Mouse (Mus musculus): ENCODE data around the gene Olfr512.

Gene Olfr512

DNA sequence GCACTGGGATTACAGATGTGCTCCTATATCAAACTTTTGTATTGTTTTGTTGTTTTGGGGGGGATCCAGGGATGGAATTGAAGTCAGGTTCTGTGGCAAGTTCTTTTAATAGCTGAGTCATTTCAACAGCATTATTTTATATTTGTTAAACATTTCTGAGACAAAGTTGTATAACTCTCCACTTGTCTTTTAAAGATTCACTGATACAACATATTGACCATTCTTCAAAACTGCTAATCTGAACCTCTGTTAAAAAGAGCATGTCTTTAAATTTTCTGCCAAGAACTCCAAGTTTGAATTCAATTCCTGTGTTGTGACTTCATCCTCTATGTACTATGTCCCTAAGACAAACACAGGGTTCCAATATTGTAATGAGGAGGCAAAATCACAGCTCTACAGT is at the start of gene Olfr512:
Olfr512 (plus strand) TSS at position 301 of the 400 bp plus-strand sequence.
- no peak for DNase-seq

DNA sequence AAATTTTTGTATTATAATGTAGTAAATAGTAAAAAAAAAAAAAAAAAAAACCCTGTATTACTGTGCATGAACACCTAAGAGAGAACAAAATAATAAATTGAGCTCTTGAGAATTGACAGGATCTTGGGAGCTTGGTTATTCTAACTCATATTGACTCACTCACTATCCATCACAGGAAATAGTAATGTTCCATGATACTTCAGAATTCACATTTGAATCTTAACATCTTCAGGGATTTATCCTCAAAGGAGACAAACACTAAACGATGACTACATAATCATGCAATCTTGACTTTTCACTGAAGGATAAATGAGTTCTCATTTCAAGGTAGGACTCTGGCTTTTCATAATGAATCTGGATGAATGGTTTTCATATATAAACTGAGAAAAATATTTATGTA is 47.0 kb upstream of the Olfr512 start, which contains the start of gene Olfr510:
Olfr510 (plus strand) TSS at position 301 of the 400 bp plus-strand sequence.
- DNase-seq, result no peak

DNA sequence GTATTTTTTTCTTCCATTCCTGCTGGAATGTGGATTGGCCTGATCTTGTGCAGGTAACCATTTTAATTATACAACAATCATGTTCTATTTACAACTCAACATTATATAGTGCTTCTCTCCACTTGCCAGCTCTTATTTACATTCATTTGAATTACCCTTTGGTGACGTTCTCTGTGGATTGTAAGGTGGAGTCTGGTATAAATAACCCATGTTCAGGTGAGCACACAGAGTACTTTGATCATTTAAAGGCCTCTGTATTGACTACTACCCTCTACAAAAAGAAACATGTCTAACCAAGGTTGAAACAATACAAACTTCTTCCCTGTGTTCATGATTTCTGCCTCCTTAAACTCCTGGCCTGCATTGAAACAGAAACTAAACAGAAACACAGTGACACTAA is 42.1 kb upstream of the Olfr512 start:
- DNase-seq, result no peak

DNA sequence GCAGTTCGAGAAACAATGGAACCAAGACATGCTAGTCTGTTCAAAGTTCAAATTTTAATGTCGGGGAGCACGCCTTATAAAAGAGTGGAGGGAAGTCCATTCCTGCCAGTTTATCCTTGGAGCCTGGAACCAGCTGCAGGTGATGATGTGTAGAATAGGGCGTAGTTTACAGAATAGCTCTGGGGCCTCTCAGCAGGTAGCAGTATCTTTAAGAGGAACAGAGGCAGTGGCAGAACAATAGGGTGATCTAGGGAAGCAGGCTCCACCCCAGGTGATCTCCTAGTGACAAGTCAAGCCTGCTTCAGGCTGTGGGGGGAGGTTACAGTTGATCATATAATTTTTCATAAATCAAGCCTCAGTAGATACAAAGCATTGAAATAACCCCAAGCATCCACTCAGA is 34.2 kb upstream of the Olfr512 start:
- no peak for DNase-seq

DNA sequence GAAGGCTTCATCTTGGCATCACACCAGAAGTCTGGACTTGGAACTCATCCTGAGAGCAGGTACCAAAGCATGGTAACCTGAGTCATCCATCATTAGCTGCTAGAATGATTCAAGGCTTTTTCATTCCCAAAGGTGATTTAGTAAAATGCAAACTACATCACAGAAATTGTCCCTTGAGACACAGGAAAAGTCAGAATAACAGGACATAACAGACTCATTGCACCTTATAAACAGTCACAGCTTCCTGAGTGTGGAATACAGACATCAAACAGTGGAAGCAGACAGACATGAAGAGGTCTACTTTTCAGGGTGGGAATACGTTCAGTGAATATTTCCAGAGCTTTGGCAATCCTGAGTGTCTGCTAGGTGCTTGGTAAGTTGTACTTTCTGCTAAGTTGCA is 37.6 kb downstream of the Olfr512 start, which contains the start of gene Olfr513:
Olfr513 (plus strand) TSS at position 301 of the 400 bp plus-strand sequence.
- DNase-seq, result peak in 1 of 2 experiments; percentile 2

DNA sequence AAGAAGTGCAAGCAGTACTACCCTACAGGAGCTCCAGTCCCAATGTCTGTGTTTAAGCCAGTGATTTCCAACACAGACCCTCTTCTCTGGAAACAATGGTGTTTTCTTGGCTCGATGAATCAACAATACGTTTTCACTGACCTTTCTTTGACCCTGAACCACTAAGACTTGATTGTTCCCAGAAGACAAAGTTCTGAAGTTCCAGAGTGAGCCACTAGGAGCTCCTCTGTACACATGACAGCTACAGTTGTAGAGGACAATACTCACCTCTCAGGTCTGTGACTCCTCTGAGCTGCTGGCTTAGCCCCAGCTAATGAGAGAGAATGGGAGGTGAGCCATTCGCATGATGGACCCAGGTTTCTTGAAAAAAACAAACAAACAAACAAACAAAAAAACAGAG is 47.3 kb downstream of the Olfr512 start:
- DNase-seq, result no peak

Data from cerebellum, postnatal 10 days (tissue).